Comparison of ENCODE assay signal across 8 mouse cellular contexts in genomic region chr19:57610476-57611261, GRCm38 (mm10). TPM values are rescaled to one million over a fixed set of nuclear protein-coding genes. Genes with fewer than 3 reads are reported as not detected.
DNase-seq lines count a peak whose midpoint lies in the region; ATAC-seq and TF ChIP-seq lines count a peak whose summit lies in the region.

TSS of gene Atrnl1 (plus strand) at chr19:57611034.

- intact Hi-C loops in left cerebral cortex, postnatal 14 days (cut with DNase I), result loop anchor here (5.0 kb wide), 1 partner anchor 128 kb away; no protein-coding TSS in a partner anchor

- TF ChIP-seq CTCF in cortical plate, adult 2 months (IDR thresholded peaks at IDR 0.05; ENCODE audit: extremely low read depth, insufficient read depth, low read length), result no peak

- H3K4me1 ChIP-seq in cortical plate, adult 2 months (ENCODE audit: control insufficient read depth, insufficient read depth, low read length), result peaks cover 2% of the 10 kb centered on the region; the same call in 1 of the 2 replicates

- TF ChIP-seq POLR2A in cortical plate, adult 2 months (IDR thresholded peaks at IDR 0.05; ENCODE audit: extremely low read depth, insufficient read depth, low read length), result 0 out of 2 replicates have a peak, but pooled peaks have one; percentile 17

- peak within 1 kb of the TSS; percentile 100 for H3K27ac ChIP-seq in cortical plate, adult 2 months (ENCODE audit: insufficient read depth, low read length)

- ATAC-seq in megakaryocyte-erythroid progenitor cell, adult 5-6 weeks (replicated peaks; ENCODE audit: low FRiP score, low TSS enrichment, poor library complexity, severe bottlenecking), result peak; percentile 85

- H3K4me3 ChIP-seq in cortical plate, adult 2 months (ENCODE audit: insufficient read depth, low read length), result peak within 1 kb of the TSS; percentile 96

- peak; percentile 85 for DNase-seq in adipocyte (ENCODE audit: low spot score)
- DNase-seq in gastrocnemius, adult 8-10 months (ENCODE audit: low spot score in 2 of 2), result peak; percentile 67 to 75
- peak; percentile 86 for DNase-seq in induced T-regulatory cell, adult 2 months (ENCODE audit: low read depth)
- DNase-seq in left cerebral cortex, postnatal 14 days (ENCODE audit: low spot score in 2 of 2), result peak; percentile 81 to 83
- peak; percentile 86 for DNase-seq in right cerebral cortex, postnatal 14 days
- peak; percentile 83 for DNase-seq in urinary bladder, postnatal 25 days (ENCODE audit: low spot score)

RNA-seq across cellular contexts. Expression of gene Atrnl1, which starts in this region (rescaled TPM):
- polyA plus RNA-seq in cortical plate, adult 2 months (2012; rRNA removed), result 34.5 and 35.5 TPM in 2 replicates
- total RNA-seq in gastrocnemius, adult 8-10 months (2022), result 1 to 10 TPM; 3.8 to 5.8 (median 4.7) TPM
- total RNA-seq in left cerebral cortex, postnatal 14 days (2021), result 100 to 1,000 TPM; 110 to 123 TPM
- total RNA-seq in megakaryocyte-erythroid progenitor cell, adult 5-6 weeks (2014; fragmentation: Nextera tagmentation), result 1.7 and 3.5 TPM in 2 replicates
- 1.4 and 2.4 TPM in 2 replicates for total RNA-seq in megakaryocyte-erythroid progenitor cell, adult 5-6 weeks (2017)

Comparison
In these comparisons a context has a peak if more than half of its experiments do, and no peak if none do; other contexts are left out.
1. Peak in every context shown above with its lines: DNase-seq, ATAC-seq, H3K4me3 ChIP-seq and H3K27ac ChIP-seq.
2. RNA of gene Atrnl1 (total RNA-seq): 110 to 123 TPM in left cerebral cortex, postnatal 14 days; 3.8 to 5.8 TPM in gastrocnemius, adult 8-10 months and 1.4 to 3.5 TPM in megakaryocyte-erythroid progenitor cell, adult 5-6 weeks; every median in the first group is over 10 times any median in the second.